18 mouse cellular contexts compared by ENCODE assay signal in the genomic region with DNA sequence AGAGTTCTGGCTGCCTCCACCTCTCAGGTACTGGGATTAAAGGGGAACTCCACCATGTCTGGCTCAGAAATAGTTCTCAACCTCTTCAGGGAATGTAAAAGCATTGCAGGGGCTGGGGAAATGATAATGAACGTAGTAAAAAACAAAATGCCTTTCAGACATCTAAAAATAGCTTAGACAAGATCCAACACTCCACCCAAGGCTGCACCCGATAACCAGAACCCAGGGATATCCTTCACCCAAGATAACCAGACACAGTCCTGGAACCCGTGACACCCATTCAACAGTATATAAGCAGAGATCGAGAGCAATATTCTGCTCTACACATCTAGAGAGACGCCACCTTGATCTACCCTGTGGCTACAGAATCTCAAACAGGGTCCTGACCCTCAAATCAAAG. TPM values are rescaled to one million over a fixed set of nuclear protein-coding genes. Genes with fewer than 3 reads are reported as not detected.
DNase-seq lines count a peak whose midpoint lies in the region; ATAC-seq and TF ChIP-seq lines count a peak whose summit lies in the region.
"Had no signal": no experiment of that assay in that cellular context is flagged by ENCODE, and none has a peak within 500 bp of the region (broad histone marks: within the 10 kb centered on the region; RNA-seq: fewer than 3 reads in every experiment).

No protein-coding gene starts in this region.

- no peak for TF ChIP-seq CTCF in lung, embryonic 14.5 days (IDR thresholded peaks at IDR 0.05; ENCODE audit: low read depth)
- TF ChIP-seq CTCF in lung, postnatal 0 days (IDR thresholded peaks at IDR 0.05): no peak

- DNase-seq in lung, embryonic 14.5 days: no peak
- no peak for DNase-seq in lung, postnatal 0 days (ENCODE audit: low spot score)
- peak; percentile 71 for DNase-seq in c-Kit-positive CD71-positive TER-119-negative erythroid progenitor cells, embryonic 14.5 days (ENCODE audit: low read depth)
- no peak for DNase-seq in liver, embryonic 11.5 days (ENCODE audit: low spot score)
- DNase-seq in frontal cortex, postnatal 14 days (ENCODE audit: low spot score in 2 of 2): no peak
- no peak for DNase-seq in right cerebral cortex, adult 2 months (ENCODE audit: low spot score in 2 of 2)
- DNase-seq: cerebellum, adult 9-10 months; midbrain, embryonic 14.5 days; right cerebral cortex, postnatal 4 days had no signal

- WGBS in lung, embryonic 14.5 days: 87% methylated on average over 5 of the region's 5 CpGs
- WGBS in lung, postnatal 0 days: 83% methylated on average over 5 of the region's 5 CpGs
- 53% methylated on average over 5 of the region's 5 CpGs for WGBS in liver, embryonic 11.5 days
- WGBS in midbrain, embryonic 13.5 days: 88% methylated on average over 5 of the region's 5 CpGs

- 0 out of 2 replicates have a peak overlapping the region, but pooled peaks have one; percentile 38 for H3K4me2 ChIP-seq in lung, embryonic 14.5 days
- no peak overlapping the region for H3K4me2 ChIP-seq in lung, postnatal 0 days (replicated peaks; ENCODE audit: low read depth, low read length)
- peak overlapping the region; percentile 59 for H3K4me2 ChIP-seq in liver, embryonic 11.5 days
- H3K4me2 ChIP-seq in midbrain, embryonic 13.5 days (replicated peaks): no peak overlapping the region
- H3K4me2 ChIP-seq: forebrain, embryonic 15.5 days; hindbrain, embryonic 12.5 days; limb, embryonic 13.5 days had no signal

- no peak overlapping the region for H3K4me3 ChIP-seq in lung, embryonic 14.5 days (ENCODE audit: low read depth, low read length)
- H3K4me3 ChIP-seq in lung, postnatal 0 days (ENCODE audit: low read depth, low read length): no peak overlapping the region
- H3K4me3 ChIP-seq in liver, embryonic 11.5 days (ENCODE audit: low read depth, low read length): no peak overlapping the region
- no peak overlapping the region for H3K4me3 ChIP-seq in midbrain, embryonic 13.5 days (replicated peaks)
- H3K4me3 ChIP-seq: forebrain, embryonic 15.5 days; hindbrain, embryonic 12.5 days; limb, embryonic 13.5 days had no signal

- H3K9me3 ChIP-seq in lung, embryonic 14.5 days (ENCODE audit: low read depth, low read length): peaks cover 5% of the 10 kb centered on the region; the same call in 1 of the 2 replicates
- H3K9me3 ChIP-seq in lung, postnatal 0 days (ENCODE audit: low read length): no peaks in the 10 kb centered on the region
- H3K9me3 ChIP-seq in liver, embryonic 11.5 days (ENCODE audit: control insufficient read depth, low read length): peaks cover 6% of the 10 kb centered on the region; the same call in 1 of the 2 replicates
- peaks cover 11% of the 10 kb centered on the region; the same call in 1 of the 2 replicates for H3K9me3 ChIP-seq in midbrain, embryonic 13.5 days
- H3K9me3 ChIP-seq: forebrain, embryonic 15.5 days; hindbrain, embryonic 12.5 days had no signal

- H3K36me3 ChIP-seq in lung, embryonic 14.5 days (ENCODE audit: insufficient read depth): no peaks in the 10 kb centered on the region
- H3K36me3 ChIP-seq in lung, postnatal 0 days (ENCODE audit: insufficient read depth, low read length): no peaks in the 10 kb centered on the region
- no peaks in the 10 kb centered on the region for H3K36me3 ChIP-seq in liver, embryonic 11.5 days (ENCODE audit: control insufficient read depth, insufficient read depth, low read length)
- H3K36me3 ChIP-seq in midbrain, embryonic 13.5 days: no peaks in the 10 kb centered on the region
- H3K36me3 ChIP-seq: forebrain, embryonic 15.5 days; hindbrain, embryonic 12.5 days; limb, embryonic 13.5 days had no signal

- H3K27me3 ChIP-seq in lung, embryonic 14.5 days (ENCODE audit: insufficient read depth, low read length): no peaks in the 10 kb centered on the region
- H3K27me3 ChIP-seq in lung, postnatal 0 days (replicated peaks; ENCODE audit: insufficient read depth, low read length): no peaks in the 10 kb centered on the region
- H3K27me3 ChIP-seq in liver, embryonic 11.5 days (replicated peaks; ENCODE audit: control insufficient read depth, insufficient read depth, low read length): no peaks in the 10 kb centered on the region
- H3K27me3 ChIP-seq in midbrain, embryonic 13.5 days: no peaks in the 10 kb centered on the region
- H3K27me3 ChIP-seq: forebrain, embryonic 15.5 days; hindbrain, embryonic 12.5 days; limb, embryonic 13.5 days; Patski had no signal

- ATAC-seq in lung, embryonic 14.5 days (ENCODE audit: insufficient read depth): no peak
- no peak for ATAC-seq in lung, postnatal 0 days
- ATAC-seq in liver, embryonic 11.5 days (replicated peaks; ENCODE audit: low FRiP score): peak; percentile 96
- peak; percentile 82 for ATAC-seq in megakaryocyte progenitor cell, adult 5-6 weeks (replicated peaks; ENCODE audit: poor library complexity)
- ATAC-seq in midbrain, embryonic 13.5 days: no peak
- ATAC-seq: forebrain, embryonic 15.5 days; intestine, postnatal 0 days; Patski had no signal

- H3K4me1 ChIP-seq in lung, embryonic 14.5 days (ENCODE audit: insufficient read depth): no peaks in the 10 kb centered on the region
- H3K4me1 ChIP-seq in lung, postnatal 0 days (ENCODE audit: insufficient read depth, low read depth, low read length): no peaks in the 10 kb centered on the region
- peaks cover 11% of the 10 kb centered on the region for H3K4me1 ChIP-seq in liver, embryonic 11.5 days (replicated peaks; ENCODE audit: control insufficient read depth, insufficient read depth, low read length)
- no peaks in the 10 kb centered on the region for H3K4me1 ChIP-seq in midbrain, embryonic 13.5 days (replicated peaks)
- H3K4me1 ChIP-seq: forebrain, embryonic 15.5 days; hindbrain, embryonic 12.5 days had no signal

- no peak overlapping the region for H3K27ac ChIP-seq in lung, embryonic 14.5 days (ENCODE audit: low read depth)
- no peak overlapping the region for H3K27ac ChIP-seq in lung, postnatal 0 days (ENCODE audit: low read length)
- peak overlapping the region; percentile 76 for H3K27ac ChIP-seq in liver, embryonic 11.5 days (ENCODE audit: low read depth, low read length)
- H3K27ac ChIP-seq in midbrain, embryonic 13.5 days: no peak overlapping the region
- H3K27ac ChIP-seq: forebrain, embryonic 15.5 days; hindbrain, embryonic 12.5 days; kidney, postnatal 0 days; limb, embryonic 13.5 days had no signal

- no peak for TF ChIP-seq EP300 in lung, postnatal 0 days (IDR thresholded peaks at IDR 0.05)

- H3K9ac ChIP-seq in lung, embryonic 14.5 days: no peak overlapping the region
- H3K9ac ChIP-seq in lung, postnatal 0 days (replicated peaks; ENCODE audit: low read depth): no peak overlapping the region
- no peak overlapping the region for H3K9ac ChIP-seq in liver, embryonic 11.5 days (ENCODE audit: low read depth, low read length)
- no peak overlapping the region for H3K9ac ChIP-seq in midbrain, embryonic 13.5 days (replicated peaks)
- H3K9ac ChIP-seq: forebrain, embryonic 15.5 days; hindbrain, embryonic 12.5 days; limb, embryonic 13.5 days had no signal

RNA-seq across cellular contexts. Expression of gene Cxcr5, which starts 18.4 kb away (rescaled TPM):
- polyA plus RNA-seq in lung, embryonic 14.5 days (2014; fragmentation: Nextera tagmentation; extraction: Ambion mirVana): not detected in 2 replicates
- 0.17 TPM in 2 replicates for polyA plus RNA-seq in lung, postnatal 0 days (2015; fragmentation: Nextera tagmentation; extraction: Ambion mirVana)
- polyA plus RNA-seq in liver, embryonic 11.5 days (2014; fragmentation: Nextera tagmentation; extraction: Ambion mirVana): 0.47 TPM in 1 of 2 replicates, not detected in the other
- not detected in 2 replicates for total RNA-seq in megakaryocyte progenitor cell, adult 5-6 weeks (2015)
- total RNA-seq in megakaryocyte progenitor cell, adult 5-6 weeks (2017): not detected in 2 replicates
- not detected in 2 replicates for polyA plus RNA-seq in midbrain, embryonic 13.5 days (2015; fragmentation: Nextera tagmentation; extraction: Ambion mirVana)
- total RNA-seq: granulocyte monocyte progenitor cell, adult 5-6 weeks had no signal
- polyA plus RNA-seq: forebrain, embryonic 15.5 days; hindbrain, embryonic 12.5 days; kidney, postnatal 0 days; midbrain, embryonic 14.5 days; Patski had no signal

RNA-seq across cellular contexts. Expression of gene Ddx6, which starts 24.6 kb away (rescaled TPM):
- 21.6 and 23.0 TPM in 2 replicates for polyA plus RNA-seq in lung, embryonic 14.5 days (2014; fragmentation: Nextera tagmentation; extraction: Ambion mirVana)
- polyA plus RNA-seq in lung, postnatal 0 days (2015; fragmentation: Nextera tagmentation; extraction: Ambion mirVana): 13.9 and 18.3 TPM in 2 replicates
- 8.4 and 10.2 TPM in 2 replicates for polyA plus RNA-seq in liver, embryonic 11.5 days (2014; fragmentation: Nextera tagmentation; extraction: Ambion mirVana)
- total RNA-seq in megakaryocyte progenitor cell, adult 5-6 weeks (2015): 65.0 and 65.9 TPM in 2 replicates
- 66.6 and 74.4 TPM in 2 replicates for total RNA-seq in megakaryocyte progenitor cell, adult 5-6 weeks (2017)
- 27.5 and 28.1 TPM in 2 replicates for polyA plus RNA-seq in midbrain, embryonic 13.5 days (2015; fragmentation: Nextera tagmentation; extraction: Ambion mirVana)

Comparison
In these comparisons a context has a peak if more than half of its experiments do, and no peak if none do; other contexts are left out.
1. H3K4me2 ChIP-seq: peak in lung, embryonic 14.5 days (single experiment) and liver, embryonic 11.5 days (single experiment); none in lung, postnatal 0 days (single experiment) and midbrain, embryonic 13.5 days (single experiment).
2. ATAC-seq: peak in liver, embryonic 11.5 days (single experiment) and megakaryocyte progenitor cell, adult 5-6 weeks (single experiment); none in lung, embryonic 14.5 days (single experiment), lung, postnatal 0 days (single experiment) and midbrain, embryonic 13.5 days (single experiment).